Mouse (Mus musculus) liver, adult (tissue): ENCODE results near the gene Cyp4a30b.
"Not testable (repeated sequence)": the region's sequence is repeated elsewhere in the genome, so short reads cannot be mapped to it uniquely, and the experiment has no call there.

Experiments
- GATA4 ChIP-seq: IDR thresholded peaks from 2 replicates; pipeline ENCODE4 v1.6.1; 2014; ENCODE audit warnings: mild to moderate bottlenecking, low read length; ENCODE audit not compliant: insufficient replicate concordance

Cyp4a30b gene

DNA sequence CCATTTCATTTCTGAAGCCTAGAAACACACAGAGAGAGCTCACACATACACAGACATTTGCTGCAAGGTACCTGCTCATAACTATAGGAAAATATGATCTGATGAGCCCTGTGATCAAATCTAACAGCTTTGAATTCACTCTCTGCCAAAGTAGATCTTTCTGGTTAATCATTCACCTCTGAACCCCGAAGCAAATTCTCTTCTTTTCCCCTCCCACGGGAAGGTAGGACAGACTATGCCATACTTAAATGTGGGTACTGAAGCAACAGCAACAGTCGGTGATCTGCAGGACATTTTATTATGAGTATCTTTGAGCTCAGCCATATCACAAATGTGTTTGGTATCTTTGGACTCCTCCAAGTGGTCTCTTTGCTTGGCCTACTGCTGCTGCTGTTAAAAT, at the start of gene Cyp4a30b:
Cyp4a30b (plus strand) TSS at position 301 of the 400 bp plus-strand sequence.
- no peak for TF ChIP-seq GATA4

- not testable (repeated sequence) for TF ChIP-seq GATA4
Observed at GRCm38 (mm10) chr4:115411324-115411723, 41.1 kb upstream of the Cyp4a30b start, which contains the start of gene Cyp4a12b. Gene Cyp4a12b, plus strand, starts transcription at chr4:115411624.

DNA sequence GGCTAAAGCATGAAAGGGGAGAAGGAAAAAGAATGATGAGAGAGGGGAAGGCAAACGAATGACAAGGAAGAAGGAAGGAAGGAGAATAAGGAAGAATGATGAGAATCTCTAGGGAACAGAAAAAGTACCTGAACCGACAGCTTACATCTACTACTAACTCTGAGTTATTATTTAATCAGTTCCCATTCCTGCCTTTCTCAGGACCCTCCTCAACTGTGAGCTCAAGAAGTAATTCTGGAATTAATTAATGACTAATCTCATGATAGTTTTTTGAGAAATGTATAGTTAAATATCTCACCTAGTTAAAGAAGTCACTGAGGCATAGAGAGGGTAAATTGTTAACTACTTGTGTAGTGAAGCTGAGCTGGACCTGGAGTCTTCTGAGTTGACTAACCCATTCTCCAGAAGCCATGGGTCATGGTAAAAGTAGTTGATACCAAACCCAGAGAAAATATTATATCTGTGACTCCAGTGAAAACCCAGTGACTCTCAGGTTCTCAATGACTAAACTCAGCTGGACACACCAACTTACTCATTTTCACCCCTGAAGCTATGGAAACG, 1.7 kb upstream of the Cyp4a30b start:
- no peak for TF ChIP-seq GATA4

- TF ChIP-seq GATA4 = no peak
Observed at GRCm38 (mm10) chr4:115481006-115481652, 28.7 kb downstream of the Cyp4a30b start.

GRCm38 (mm10) chr4:115496001-115496400, 43.6 kb downstream of the Cyp4a30b start, which contains the start of gene Cyp4a14:
Gene Cyp4a14, minus strand, starts transcription at chr4:115496142.
- TF ChIP-seq GATA4 = no peak

DNA sequence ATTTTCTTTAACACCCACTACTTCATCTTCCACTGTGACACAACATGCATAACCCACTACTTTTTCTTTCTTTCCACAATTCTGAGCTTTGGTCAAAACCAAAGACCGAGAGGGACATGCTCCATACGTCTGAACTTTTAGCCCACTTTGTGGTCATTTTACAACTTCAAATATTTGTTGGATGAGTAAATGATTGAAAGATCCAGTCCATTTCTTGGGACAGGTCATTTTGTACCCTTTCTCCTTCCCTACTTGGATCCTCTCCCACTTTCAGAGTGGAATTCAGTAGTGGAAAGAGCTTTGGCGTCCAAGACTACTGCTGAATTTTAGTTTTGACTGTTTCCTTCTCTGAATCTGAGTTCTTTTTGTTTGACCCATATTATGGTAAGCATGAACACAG, 45.1 kb downstream of the Cyp4a30b start:
- no peak for TF ChIP-seq GATA4

- peak; percentile 97 for TF ChIP-seq GATA4
Observed at GRCm38 (mm10) chr4:115513964-115514363, 61.6 kb downstream of the Cyp4a30b start.

DNA sequence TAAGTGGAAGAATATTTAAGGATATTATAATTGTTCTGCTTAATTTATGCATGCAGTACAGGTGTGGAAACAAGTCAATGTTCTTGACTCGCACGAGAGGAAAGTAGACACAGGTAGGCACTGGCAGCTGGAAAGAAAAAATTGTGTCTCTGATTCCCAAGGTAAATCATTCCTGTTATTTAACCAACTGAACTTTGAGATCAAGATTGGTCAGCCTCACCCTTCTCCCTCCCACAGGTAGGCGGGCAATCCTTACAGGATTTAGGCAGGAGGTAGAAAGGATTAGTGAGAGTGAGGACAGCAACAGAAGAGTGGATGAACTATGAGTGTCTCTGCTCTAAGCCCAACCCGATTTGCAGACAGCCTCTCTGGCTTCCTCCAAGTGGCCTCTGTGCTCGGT, 65.6 kb downstream of the Cyp4a30b start, which contains the start of gene Cyp4a10:
Cyp4a10 (plus strand) TSS at position 265 of the 400 bp plus-strand sequence.
- not testable (repeated sequence) for TF ChIP-seq GATA4

DNA sequence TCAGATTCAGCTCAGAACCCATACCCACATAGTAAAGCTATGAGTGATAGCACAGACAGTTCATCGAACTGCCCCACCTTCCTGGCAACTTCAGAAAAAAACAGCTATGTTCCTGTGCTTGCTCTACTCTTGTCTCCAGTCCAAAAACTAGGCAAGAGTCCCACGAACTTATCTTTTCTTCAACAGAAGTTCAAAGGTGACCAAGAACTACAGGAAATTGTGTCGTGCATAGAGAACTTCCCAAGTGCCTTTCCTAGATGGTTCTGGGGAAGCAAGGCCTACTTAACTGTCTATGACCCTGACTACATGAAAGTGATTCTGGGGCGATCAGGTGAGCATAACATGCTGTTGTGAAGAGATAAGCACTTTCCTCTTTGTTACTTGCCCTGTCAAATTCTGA, 67.0 kb downstream of the Cyp4a30b start:
- TF ChIP-seq GATA4 = peak; percentile 63; the same call in 1 of the 2 replicates
